Mouse (Mus musculus) G1E (cell line): Measurements from ENCODE around the gene Sell. TPM values are rescaled to one million over a fixed set of nuclear protein-coding genes. Genes with fewer than 3 reads are reported as not detected.

ENCODE experiments used
- ATAC-seq: 2 replicates; pipeline ENCODE4 v1.8.0; 2016; ENCODE audit warnings: mild to moderate bottlenecking; ENCODE audit not compliant: insufficient number of reproducible peaks, poor library complexity, low FRiP score, severe bottlenecking; ENCODE audit errors: extremely low read depth
- DNase-seq: peaks from one replicate; pipeline ENCODE4 v3.0.0; 2012; ENCODE audit warnings: low spot score
- H3K27me3 ChIP-seq: 2 replicates; pipeline ENCODE4 v1.6.1; 2012; ENCODE audit warnings: mild to moderate bottlenecking, low read length, inconsistent platforms; ENCODE audit not compliant: insufficient read depth
- H3K36me3 ChIP-seq: replicated peaks from 2 replicates; pipeline ENCODE3; 2012; ENCODE audit warnings: mild to moderate bottlenecking, inconsistent platforms
- H3K4me1 ChIP-seq: 2 replicates; pipeline ENCODE4 v1.6.1; 2012; ENCODE audit warnings: low read depth, low read length, inconsistent platforms, mixed read lengths; ENCODE audit not compliant: insufficient read depth
- H3K4me3 ChIP-seq: 2 replicates; pipeline ENCODE4 v1.5.1; 2012; ENCODE audit warnings: low read depth, mild to moderate bottlenecking, inconsistent platforms, low read length, moderate library complexity, mixed read lengths
- H3K9me3 ChIP-seq: replicated peaks from 2 replicates; pipeline ENCODE4 v1.6.1; 2012; ENCODE audit warnings: inconsistent platforms
- CTCF ChIP-seq: IDR thresholded peaks from 2 replicates; pipeline ENCODE4 v1.5.1; 2012; ENCODE audit warnings: low read depth, low read length, inconsistent platforms, mixed read lengths
- GATA1 ChIP-seq: IDR thresholded peaks from 2 replicates; pipeline ENCODE4 v1.6.1; 2012; ENCODE audit warnings: borderline replicate concordance, low read length, inconsistent platforms, mixed read lengths
- GATA2 ChIP-seq: IDR thresholded peaks from 2 replicates; pipeline ENCODE4 v1.6.1; 2012; ENCODE audit warnings: low read depth, low read length, inconsistent platforms, borderline replicate concordance
- POLR2AphosphoS5 ChIP-seq: IDR thresholded peaks from 2 replicates; pipeline ENCODE4 v1.6.1; 2012; ENCODE audit warnings: low read depth, low read length, inconsistent platforms; ENCODE audit not compliant: insufficient replicate concordance
- TAL1 ChIP-seq: conservative IDR thresholded peaks from 2 replicates; pipeline ENCODE4 v1.6.1; 2012; ENCODE audit warnings: low read depth, low read length, inconsistent platforms, mixed read lengths
- polyA plus RNA-seq: library from polyadenylated mRNA; stranded (reverse); fragments of >175 nt; gene quantifications from 2 replicates; pipeline ENCODE4 v1.2.3, GENCODE M21; 2012
- total RNA-seq, 2 experiments: library from RNA; stranded (forward) in 1 of 2; stranded (reverse) in 1 of 2; fragments of 200-1000 nt in 1 of 2; fragments of >200 nt in 1 of 2; fragmentation: Nextera tagmentation in 1 of 2; gene quantifications; 2 replicates each; pipeline ENCODE4 v1.2.3; 2014 to 2017

Gene Sell
- total and polyA plus RNA-seq, 3 experiments: 0.38 TPM; not detected in 2

DNA sequence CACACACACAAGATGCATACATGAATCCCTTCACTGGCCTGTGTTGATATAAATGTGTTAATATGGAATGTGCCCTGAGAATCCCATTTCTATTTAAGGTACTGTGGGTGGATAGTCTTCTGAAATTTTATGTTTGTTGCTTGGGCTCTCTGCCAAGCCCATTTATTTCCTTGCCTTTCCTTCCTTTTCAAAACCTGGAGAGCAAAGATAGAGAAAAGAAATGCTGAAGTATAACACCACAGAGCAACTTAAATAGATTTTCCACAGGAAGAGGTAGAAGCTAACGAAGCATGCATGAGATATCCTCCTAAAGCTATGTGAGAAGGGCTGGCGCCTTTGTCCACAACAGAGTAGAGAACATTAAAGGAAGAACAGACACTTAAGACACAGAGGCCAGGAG, 48.0 kb downstream of the Sell start:
- TF ChIP-seq POLR2AphosphoS5 (no peak), CTCF (no peak), GATA1 (no peak), TAL1 (no peak), GATA2 (no peak)
- Histone ChIP-seq H3K27me3 (no peaks in the 10 kb centered on the region), H3K4me3 (no peak overlapping the region), H3K36me3 (no peaks in the 10 kb centered on the region), H3K4me1 (no peaks in the 10 kb centered on the region), H3K9me3 (no peaks in the 10 kb centered on the region)
- ATAC-seq: no peak
- no peak for DNase-seq

GRCm38 (mm10) chr1:164110591-164111329, 49.0 kb downstream of the Sell start:
- DNase-seq: no peak
- Histone ChIP-seq H3K9me3 (no peaks in the 10 kb centered on the region), H3K4me1 (no peaks in the 10 kb centered on the region), H3K27me3 (no peaks in the 10 kb centered on the region), H3K36me3 (no peaks in the 10 kb centered on the region), H3K4me3 (no peak overlapping the region)
- no peak for ATAC-seq
- TF ChIP-seq POLR2AphosphoS5 (no peak), TAL1 (no peak), CTCF (no peak), GATA2 (no peak), GATA1 (no peak)

GRCm38 (mm10) chr1:164114280-164114679, 52.5 kb downstream of the Sell start:
- Histone ChIP-seq H3K36me3 (no peaks in the 10 kb centered on the region), H3K4me1 (no peaks in the 10 kb centered on the region), H3K4me3 (no peak overlapping the region), H3K9me3 (no peaks in the 10 kb centered on the region), H3K27me3 (no peaks in the 10 kb centered on the region)
- DNase-seq (no peak), ATAC-seq (no peak)
- no peak for TF ChIP-seq GATA1
- no peak for TF ChIP-seq CTCF
- TF ChIP-seq POLR2AphosphoS5: no peak
- no peak for TF ChIP-seq TAL1
- no peak for TF ChIP-seq GATA2

GRCm38 (mm10) chr1:164114947-164115493, 53.2 kb downstream of the Sell start, which contains the start of gene Selp:
TSS of gene Selp (plus strand) at chr1:164115264.
- H3K27me3 ChIP-seq: no peaks in the 10 kb centered on the region
- H3K36me3 ChIP-seq: no peaks in the 10 kb centered on the region
- no peaks in the 10 kb centered on the region for H3K9me3 ChIP-seq
- H3K4me1 ChIP-seq: no peaks in the 10 kb centered on the region
- TF ChIP-seq POLR2AphosphoS5: no peak
- no peak for TF ChIP-seq GATA2
- no peak for TF ChIP-seq GATA1
- TF ChIP-seq TAL1: no peak
- no peak for TF ChIP-seq CTCF
- no peak for ATAC-seq
- DNase-seq: no peak
- no peak within 1 kb of the TSS for H3K4me3 ChIP-seq

DNA sequence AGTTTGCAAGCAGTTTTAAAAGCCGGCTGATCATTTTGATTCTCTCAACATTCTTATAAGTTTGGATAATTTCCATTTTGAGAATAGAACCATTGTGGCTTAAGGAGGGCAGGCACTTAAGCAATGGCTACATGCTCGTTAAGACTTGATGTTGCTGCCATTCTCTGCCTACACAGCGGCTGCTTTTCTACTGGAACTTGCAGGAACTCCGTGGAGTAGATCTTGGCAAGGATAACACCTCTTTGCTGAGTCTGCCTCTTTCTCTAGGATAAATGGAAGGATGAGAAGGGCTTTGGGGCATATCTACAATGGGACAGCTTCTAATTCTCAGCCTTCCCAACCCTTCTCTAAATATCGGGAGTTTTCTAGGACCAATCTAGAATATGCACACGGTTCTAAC, 53.9 kb downstream of the Sell start:
- TF ChIP-seq TAL1 (no peak), GATA2 (no peak), CTCF (no peak), GATA1 (no peak), POLR2AphosphoS5 (no peak)
- ATAC-seq: no peak
- DNase-seq: no peak
- Histone ChIP-seq H3K4me1 (no peaks in the 10 kb centered on the region), H3K4me3 (no peak overlapping the region), H3K9me3 (no peaks in the 10 kb centered on the region), H3K27me3 (no peaks in the 10 kb centered on the region), H3K36me3 (no peaks in the 10 kb centered on the region)

- ATAC-seq: no peak
- DNase-seq: no peak
- H3K36me3 ChIP-seq: no peaks in the 10 kb centered on the region
- no peak for TF ChIP-seq GATA2
- no peak for TF ChIP-seq POLR2AphosphoS5
- TF ChIP-seq CTCF: no peak
- no peak for TF ChIP-seq TAL1
- no peak for TF ChIP-seq GATA1
- no peaks in the 10 kb centered on the region for H3K27me3 ChIP-seq
- H3K4me1 ChIP-seq: no peaks in the 10 kb centered on the region
- no peaks in the 10 kb centered on the region for H3K9me3 ChIP-seq
- no peak overlapping the region for H3K4me3 ChIP-seq
These were observed 56.1 kb downstream of the Sell start for GRCm38 (mm10) chr1:164117869-164118268.
